Mouse (Mus musculus): ENCODE measurements around the gene Rbfox1.

DNA sequence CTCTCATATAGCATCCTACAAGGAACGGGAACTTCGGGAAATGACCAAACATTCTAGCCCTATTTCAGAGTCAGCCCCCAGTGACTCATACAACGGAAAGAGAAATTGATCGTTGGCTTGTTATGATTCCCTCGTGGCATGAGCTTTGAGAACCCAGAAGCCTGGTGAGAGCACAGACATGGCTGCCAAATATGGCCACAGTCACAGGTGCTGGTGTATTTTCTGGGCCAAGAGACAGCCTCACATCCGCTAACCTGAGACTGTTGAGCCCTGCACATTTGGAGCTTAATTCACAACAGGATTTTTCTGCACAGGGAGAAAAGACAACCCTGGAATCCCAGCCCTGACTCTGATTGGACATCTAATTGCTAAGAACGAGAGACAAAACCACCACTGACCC is 1132.2 kb downstream of the Rbfox1 start:
- TF ChIP-seq CTCF (IDR thresholded peaks at IDR 0.05; ENCODE audit: low read depth, low read length): no peak
- no peak for TF ChIP-seq POLR2A (IDR thresholded peaks at IDR 0.05; ENCODE audit: insufficient read depth, low read length)
- no peak for TF ChIP-seq EP300 (IDR thresholded peaks at IDR 0.05; ENCODE audit: insufficient read depth, low read depth, low read length)
